Mouse (Mus musculus) ovary, postnatal 14 days (tissue): Measurements from ENCODE around the gene Edn3.

Experiments used
- DNase-seq: peaks from one replicate; pipeline ENCODE4 v3.0.0; 2022; ENCODE audit warnings: low spot score

The Edn3 gene

DNA sequence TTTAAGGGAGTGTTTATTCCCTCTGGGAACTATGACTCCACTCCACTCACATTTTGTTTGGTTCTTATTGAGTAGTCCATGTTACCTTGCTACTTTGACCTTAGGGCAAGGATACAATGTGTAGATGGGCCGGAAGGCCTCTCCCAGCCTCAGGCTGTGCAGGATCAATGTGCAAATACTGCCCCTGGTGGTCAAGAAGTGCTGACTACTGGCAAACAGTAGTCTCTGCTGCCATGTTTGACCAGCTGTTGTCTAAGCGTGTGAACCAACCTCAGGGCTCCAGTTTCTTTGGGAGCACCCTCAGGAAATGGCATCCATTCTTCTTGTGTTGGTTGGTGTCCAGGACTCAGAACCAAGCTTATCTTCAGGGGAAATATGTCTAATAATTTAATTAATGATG is 36.6 kb downstream of the Edn3 start:
- no peak for DNase-seq

DNA sequence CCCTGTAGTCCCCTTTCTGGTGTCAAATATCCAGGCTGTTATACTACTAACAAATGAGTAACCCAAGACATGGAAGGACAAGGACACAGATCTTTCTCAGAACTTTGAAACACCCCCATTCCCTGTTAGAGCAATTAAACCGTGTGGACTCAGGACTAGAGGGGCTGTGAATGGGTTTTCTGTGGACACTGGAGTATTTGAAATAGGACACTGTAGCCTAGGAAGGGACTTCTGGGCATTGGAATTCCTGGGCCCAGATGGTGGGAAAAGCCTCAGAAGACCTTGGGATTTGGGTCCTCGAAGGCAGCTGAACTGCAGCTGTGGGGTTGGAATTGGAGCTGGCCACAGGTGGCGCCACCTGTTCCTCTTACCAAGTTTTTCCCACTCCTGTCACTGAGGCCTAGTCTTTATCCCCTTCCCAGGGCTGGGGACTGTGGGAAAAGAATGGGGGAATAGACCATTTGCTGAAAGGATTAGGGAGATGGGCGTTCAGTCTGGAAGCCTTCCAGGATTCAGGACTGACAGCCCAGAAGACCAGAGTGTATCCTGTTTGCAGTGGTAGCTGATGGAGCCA is 37.2 kb downstream of the Edn3 start:
- DNase-seq, result no peak

DNA sequence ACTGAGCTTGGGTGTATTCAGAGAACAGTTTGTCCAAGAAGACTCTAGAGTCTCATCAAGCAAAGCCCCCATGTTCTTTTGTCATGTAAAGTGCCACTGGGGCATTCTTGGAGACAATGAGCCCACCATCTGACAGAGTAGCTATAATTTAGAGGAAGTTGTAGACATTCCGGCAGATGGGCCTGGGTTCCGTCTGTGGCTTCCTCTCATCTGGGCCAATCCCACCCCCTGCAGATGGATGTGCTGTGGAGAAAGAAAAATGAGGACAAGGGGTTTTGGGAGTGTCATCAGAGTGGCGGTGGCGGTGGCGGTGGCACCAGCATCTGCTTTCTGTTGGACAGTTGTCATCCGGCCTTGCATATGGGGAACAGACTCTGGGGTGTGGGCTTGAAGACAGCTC is 42.0 kb downstream of the Edn3 start:
- no peak for DNase-seq

DNA sequence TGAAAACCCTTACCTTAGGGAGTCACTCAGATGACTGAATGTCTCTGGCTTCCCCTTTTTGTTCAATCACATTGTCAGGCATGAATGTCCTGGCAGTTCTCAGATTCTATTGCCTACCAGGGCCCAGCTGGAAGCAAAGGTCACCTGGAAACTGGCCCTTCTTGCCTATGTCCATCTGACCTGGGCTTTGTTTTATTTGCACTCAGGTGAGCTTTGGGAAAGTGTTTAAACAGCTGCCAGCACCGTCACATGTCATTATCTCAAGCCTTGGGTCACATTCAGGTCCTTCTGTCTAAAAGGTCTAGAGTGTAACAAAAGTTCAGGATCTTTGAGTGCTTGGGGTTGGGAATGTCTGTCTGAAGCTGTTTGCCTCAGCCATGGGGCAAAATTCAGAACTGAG is 43.2 kb downstream of the Edn3 start:
- DNase-seq, result no peak

DNA sequence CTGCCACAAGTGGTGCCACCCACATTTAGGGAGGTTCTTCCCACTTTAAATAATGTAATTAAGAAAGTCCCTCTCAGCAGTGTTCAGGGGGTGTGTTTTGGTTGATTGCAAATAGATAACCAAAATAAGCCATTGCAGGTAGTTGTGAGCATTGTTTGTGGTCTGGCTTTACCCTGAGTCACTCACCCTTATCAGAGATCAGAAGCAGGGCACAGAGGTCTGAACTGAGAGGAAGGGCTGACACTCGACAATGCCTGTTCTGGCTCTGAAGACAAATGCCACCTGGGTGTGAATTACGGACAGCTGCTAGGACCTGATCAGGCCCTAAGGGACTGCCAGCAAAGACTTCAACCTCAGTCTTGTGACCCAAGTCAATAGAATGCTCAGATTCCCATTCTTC is 47.5 kb downstream of the Edn3 start:
- no peak for DNase-seq

DNA sequence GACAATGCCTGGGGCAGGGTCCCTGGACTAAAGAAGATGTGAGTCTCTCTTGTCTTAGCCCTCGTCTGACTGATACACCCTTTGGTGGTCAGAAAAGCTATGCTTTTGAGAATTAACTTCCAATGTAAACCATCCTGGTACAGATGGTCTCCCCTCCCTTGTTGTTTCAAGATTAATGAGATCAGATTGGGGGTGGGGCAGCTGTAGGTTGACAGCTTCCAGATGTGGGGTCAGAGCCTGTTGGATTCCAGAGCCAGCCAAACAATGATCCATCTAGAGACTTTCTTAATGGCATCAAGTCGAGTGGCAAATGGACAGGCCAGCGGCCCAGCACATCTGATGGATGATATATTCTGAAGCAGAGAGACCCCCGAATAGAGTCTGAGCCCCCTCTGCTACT is 48.9 kb downstream of the Edn3 start:
- DNase-seq, result no peak

DNA sequence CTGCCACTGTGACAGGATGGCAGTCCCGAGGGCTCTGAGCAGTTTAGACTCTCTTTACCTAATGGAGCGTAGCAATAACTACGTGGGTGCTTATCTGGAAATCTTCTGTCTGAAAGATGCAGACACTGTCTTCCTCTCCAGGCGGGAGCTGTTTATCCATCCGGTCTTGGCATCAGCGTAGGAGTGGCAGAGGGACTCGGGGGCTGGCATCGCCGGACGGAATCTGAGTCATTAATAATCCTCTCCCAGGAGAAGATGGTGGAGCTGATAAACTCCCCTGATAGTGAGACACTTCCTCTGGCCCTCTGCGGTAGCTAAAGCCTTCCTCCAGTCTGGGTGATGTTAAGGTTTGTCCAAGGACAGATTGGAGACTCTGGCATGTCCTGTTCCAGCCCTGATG is 52.9 kb downstream of the Edn3 start:
- no peak for DNase-seq

DNA sequence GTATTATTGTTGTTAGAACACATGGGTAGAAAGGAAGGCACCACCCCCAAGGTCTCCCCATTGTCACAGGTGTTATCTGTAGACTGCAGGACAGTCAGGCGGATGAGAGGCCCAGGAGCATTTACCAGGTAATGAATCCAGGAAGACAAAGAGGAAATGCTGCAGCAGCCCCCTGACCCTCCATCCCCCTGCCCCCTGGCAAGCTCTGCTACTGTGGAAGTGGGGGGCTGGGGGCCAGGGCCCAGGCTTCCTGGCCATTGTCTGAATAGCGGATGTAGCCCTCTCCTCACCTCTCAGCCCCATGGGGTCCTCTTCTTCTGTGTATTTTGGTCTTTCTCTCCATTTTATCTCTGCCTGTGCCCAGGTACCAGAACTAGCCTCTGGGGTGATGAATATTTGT is 55.7 kb downstream of the Edn3 start:
- DNase-seq, result no peak

DNA sequence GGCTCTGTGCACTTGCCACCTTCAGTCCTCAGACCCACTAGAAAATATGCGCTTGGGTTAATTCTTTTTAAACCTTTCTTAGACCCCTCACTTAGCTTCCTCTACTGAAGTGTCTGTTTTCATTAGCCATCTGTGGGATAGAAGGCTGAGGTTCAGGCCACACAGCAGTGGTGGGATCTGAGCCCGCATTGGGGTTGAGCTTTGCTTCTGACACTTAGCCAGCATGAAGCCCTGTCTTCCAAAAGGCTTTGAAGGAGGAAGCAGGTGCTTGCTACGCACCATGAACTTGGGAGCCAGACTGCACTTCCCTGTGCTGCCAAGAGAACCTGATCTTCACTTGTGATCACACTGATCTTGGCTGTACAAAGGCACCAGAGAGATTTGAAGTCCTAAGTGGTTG is 59.9 kb downstream of the Edn3 start:
- no peak for DNase-seq

DNA sequence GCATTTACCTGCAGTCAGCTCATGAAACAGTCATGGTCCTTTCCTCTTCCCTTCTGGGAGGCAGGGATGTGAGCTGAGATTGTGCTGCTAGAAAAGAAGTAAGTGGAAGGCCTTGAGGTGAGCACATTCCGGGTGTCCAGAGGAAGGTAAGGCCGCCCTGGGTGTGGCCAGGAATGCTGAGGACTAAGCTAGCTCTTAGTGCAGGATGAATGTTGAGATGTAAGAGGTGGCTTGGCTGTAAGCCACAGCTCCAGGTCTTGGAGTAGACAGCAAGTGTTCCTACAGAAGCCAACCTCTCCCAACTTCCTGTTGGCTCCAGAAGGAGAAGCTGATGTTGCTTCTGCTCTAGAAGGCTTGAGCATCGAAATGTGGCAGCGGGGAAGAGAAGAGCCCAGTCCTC is 67.4 kb downstream of the Edn3 start:
- DNase-seq, result no peak

DNA sequence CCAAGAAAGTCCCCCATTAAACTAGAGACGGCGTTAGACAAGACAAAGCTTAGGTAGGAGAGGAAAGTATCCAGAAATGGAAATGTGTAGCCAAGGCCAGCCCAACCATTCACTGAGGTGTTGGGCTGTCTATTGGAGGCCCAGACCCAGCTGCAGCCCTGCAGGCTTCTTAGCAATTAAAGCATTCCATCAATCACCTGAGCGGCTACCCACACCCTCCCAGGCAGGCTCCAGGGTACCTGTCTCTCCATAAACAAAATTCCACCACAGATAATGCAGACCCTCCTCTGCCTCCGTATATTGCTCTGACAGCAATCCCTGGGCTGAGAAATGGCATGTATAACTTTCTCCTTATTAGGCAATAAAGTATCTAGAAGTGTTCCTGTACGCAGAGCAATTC is 73.2 kb downstream of the Edn3 start:
- DNase-seq, result no peak
